Mouse (Mus musculus): ENCODE data around the gene Heatr6.

Gene Heatr6

DNA sequence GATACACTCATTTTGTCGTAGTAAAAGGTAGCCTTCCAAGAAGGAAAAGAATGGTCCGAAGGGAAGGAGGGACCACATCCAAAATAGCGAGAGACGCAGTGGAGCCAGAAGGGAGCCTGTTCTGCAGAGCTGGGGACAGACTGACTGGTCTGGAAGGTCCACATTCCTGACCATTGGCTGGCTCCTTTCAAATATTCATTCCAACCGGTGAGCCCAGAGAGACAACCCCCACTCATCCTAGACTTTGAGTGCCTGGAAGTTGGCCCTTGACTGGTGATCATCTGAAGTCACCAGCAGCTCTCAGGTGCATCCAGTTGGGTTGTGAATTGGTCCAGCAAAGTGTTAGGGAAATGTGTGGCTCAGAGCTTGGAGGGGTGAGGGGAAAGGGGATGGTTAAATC, 61.7 kb downstream of the Heatr6 start:
- TF ChIP-seq GATA4 (IDR thresholded peaks at IDR 0.05; ENCODE audit: insufficient replicate concordance, low read length): no peak

DNA sequence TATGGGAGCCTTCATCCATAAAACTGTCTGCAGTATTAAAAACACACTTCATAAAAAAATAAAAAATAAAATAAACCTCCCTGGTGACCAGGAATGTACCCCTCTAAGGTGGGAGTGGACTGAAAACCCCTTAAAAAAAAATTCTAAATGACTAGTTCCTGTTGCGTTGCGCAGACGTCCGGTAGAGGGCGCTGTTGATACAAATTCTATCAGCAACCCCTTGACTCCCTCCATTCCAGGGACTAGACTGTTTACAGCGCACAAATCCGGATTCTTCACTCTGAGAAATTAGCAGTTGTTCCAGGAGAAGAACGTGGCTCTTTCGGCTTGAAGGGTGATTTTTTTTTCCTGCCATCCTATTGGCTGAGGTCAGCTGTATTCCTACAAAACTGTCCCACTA, 62.1 kb downstream of the Heatr6 start:
- no peak for TF ChIP-seq GATA4 (IDR thresholded peaks at IDR 0.05; ENCODE audit: insufficient replicate concordance, low read length)

DNA sequence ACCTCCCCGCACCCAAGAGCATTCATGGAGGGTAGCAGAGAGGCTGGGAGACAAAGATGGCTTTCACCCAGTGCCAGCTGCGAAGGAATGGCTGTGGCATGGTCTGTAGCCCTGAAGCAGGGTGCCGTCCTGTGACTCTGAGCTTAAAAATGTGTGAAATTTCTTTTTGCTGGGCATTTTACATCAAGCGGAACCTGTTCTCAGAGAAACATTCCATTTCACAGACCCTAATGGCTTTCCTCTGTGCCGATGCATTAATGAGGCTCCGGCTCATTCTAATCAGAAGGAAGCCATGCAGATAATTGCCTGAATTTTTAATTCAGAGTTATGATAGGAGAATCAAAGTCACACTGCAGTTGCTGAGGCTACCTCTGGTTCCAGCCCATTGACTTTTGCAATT, 63.6 kb downstream of the Heatr6 start:
- no peak for TF ChIP-seq GATA4 (IDR thresholded peaks at IDR 0.05; ENCODE audit: insufficient replicate concordance, low read length)

DNA sequence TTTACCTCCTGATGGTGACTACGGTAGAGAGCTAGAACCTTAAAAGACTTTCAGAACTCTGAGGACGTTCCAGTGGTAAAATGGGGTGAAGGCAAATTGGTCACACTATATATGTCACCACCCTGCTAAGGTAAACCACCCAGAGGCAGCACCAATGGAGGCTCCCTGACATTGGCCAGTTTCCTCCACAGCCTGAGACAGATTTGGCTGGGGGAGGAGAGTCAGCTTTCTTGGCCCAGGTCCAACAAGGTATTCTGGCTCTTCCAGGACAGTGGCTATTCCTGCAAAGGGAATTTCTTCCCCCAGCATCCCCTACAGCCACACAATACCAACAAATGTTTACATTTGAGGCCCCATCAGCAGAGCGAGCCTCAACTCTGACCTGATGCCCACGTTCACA, 64.5 kb downstream of the Heatr6 start:
- no peak for TF ChIP-seq GATA4 (IDR thresholded peaks at IDR 0.05; ENCODE audit: insufficient replicate concordance, low read length)

DNA sequence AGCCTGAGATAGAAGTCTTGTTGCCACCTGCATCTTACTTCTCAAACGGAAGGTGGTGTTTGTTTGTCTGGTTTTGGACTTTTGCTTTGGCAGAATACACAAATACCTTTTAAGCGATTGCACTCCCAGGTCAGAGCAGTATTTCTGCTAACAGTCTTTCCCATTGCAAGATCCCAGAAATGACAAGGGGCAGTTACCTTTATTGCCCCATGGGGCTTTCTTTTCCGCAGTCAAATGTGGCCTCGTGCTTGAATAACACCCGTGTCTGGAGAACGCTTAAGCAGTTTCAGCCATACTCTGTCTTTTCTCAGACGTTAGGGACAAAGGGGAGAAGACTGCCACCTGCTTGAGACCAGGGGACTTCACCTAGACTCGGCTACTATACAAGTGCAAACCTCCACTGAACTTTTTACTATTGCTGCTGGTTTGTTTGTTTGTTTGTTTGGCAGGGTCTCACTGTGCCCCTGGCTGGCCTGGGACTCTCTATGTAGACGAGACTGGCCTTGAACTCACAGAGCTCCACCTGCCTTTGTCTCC, 65.2 kb downstream of the Heatr6 start:
- no peak for TF ChIP-seq GATA4 (IDR thresholded peaks at IDR 0.05; ENCODE audit: insufficient replicate concordance, low read length)

DNA sequence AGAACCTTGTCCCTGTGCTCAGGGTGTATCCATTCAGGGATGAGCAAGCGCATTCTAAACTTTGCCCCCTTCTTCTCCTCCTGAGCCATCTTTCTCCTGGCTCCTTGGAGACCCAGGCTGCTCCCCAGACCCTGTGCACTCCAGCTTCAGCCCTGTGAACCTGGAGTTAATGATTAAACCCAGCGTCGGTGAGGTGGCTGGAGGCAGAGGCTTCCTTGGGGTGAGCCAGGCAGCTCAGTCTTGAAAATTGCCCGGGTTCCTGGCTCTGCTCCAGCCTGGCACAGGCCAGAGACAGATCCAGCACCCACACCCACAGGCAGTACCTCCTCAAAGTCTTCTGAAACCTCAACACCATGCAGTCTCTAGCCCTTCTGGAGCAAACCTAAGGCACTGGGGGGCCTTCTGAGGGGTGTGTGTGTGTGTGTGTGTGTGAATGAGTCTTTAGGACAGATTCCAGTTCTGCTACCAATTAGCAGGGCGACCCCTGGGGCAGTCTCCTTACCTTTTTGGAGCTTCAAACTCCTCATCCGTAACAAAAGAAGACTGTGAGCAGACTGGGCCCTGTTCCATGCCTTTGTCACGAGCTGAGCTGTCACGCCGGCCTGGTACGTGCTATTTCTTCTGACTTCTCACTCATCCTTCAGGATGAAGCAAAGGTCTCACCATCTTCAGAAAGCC, 66.4 kb downstream of the Heatr6 start:
- TF ChIP-seq GATA4 (IDR thresholded peaks at IDR 0.05; ENCODE audit: insufficient replicate concordance, low read length): no peak

DNA sequence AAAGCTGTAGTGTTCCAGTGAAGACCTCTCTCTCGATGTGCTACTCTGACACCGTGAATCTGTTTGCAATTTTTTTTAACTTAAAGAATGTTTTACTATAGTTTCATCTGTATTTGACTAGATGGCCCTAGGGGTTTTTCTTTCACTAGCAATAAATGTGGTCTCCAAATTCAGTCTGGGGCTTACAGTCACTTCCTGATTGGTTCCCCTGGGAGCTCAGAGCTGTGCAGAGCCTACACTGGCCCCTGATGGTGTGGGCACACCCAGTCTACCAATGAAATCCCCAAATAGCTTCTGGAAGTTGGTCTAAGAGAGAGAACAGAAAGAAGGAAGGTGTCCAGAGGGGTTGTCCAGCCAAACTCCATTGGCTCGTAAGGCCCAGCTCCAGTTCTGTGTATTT, 72.6 kb downstream of the Heatr6 start:
- no peak for TF ChIP-seq GATA4 (IDR thresholded peaks at IDR 0.05; ENCODE audit: insufficient replicate concordance, low read length)

DNA sequence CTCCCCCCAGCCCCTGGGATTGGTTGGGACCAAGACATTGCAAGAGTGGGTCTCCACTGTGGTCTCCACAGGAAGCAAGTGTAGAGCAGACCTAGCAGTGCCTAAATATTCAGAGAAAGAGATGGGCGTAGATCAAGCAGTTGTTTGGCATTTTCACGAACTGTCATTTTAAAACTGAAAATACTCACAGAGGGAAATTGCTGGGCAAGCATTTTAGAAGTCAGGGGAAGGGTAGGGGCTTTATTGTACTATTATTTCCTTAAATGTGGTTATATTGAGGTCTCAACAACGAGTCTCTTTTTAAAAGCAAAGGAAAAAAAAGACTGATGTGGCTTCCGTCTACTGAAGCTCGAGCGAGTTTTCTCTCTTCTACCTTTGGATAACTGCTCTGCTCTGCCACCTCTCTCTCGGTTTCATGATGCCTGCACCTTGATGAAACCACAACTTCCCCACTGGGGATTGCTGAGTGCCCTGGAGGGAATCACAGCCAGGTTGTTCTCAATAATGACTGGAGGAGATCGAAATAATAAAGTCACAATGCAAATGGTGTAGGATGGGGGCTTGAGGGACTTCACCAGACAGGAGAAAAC, 75.2 kb downstream of the Heatr6 start:
- no peak for TF ChIP-seq GATA4 (IDR thresholded peaks at IDR 0.05; ENCODE audit: insufficient replicate concordance, low read length)

DNA sequence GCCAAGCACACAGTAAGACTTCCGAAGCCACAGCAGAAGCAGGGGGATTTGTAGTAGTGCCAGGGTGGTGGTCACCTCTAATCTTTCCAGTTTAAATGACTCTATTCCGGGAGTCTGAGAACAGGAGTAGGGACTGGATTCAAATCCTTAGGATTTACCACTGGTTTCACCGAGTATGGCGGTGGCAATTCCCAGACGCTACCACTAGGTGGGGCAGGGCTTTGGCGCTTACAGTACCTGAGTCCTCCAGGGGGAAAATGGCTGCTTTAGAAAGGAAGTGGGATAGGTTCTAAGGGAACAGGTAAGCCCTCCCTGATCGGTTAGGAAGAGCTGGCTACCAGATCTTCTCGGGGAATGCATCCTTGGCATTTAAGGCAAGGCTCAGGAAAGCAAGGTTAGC, 78.9 kb downstream of the Heatr6 start:
- TF ChIP-seq GATA4 (IDR thresholded peaks at IDR 0.05; ENCODE audit: insufficient replicate concordance, low read length): no peak
